Mouse (Mus musculus) heart, postnatal 14 days (tissue): ENCODE results near the gene Heatr5b. TPM values are rescaled to one million over a fixed set of nuclear protein-coding genes. Genes with fewer than 3 reads are reported as not detected.

Experiments used
- DNase-seq, 2 experiments: peaks; one replicate each; pipeline ENCODE4 v3.0.0; 2021 to 2022
- intact Hi-C: fragments of 180-260 bp; cut with DNase I; formaldehyde crosslinking; loops from one replicate; pipeline ENCODE4 v1.15.1; 2025
- total RNA-seq, 2 experiments: library from RNA; stranded (reverse); gene quantifications; 2 replicates each; pipeline ENCODE4 v1.2.3; 2021

The Heatr5b gene
- total RNA-seq, 2 experiments from 2014 or later, result 32.5 to 36.3 TPM

DNA sequence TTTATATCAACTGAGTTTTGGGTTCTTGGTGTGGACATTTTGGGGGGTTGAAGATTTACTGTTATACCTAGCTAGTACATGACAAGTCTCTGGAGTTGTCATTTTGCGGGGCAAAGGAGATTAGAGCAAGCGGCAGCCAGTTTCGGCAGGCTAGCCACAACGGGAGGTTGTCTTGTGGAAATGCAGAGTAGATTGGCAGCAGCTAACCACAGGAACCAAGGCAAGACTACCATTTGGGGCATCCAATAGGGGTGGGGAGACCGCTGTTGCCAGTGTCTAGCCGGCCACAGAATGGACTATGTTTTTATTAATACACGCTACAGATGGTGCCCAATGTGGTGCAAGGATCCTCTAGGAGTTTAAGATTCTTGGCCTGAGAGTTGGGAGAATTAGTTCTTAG is 126.7 kb downstream of the Heatr5b start:
- no peak for DNase-seq

DNA sequence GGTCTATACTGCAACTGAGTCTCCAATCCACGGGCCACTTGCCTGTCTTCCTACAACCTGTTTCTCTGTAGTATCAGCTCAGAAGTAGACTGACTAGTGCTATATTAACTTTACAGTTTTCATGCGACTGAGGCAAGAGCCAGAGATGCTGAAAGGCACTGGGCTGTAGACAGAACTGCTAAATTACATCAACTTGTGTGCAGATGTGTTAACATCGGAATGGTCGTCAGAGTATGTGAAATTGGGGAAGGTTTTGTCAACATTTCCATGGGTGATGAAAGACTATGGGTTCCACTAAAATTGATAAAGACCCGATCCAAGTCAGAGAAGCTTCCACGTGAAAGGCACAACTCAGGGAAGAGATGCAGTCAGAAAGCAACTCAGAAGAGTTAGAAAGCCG is 132.2 kb downstream of the Heatr5b start:
- no peak for DNase-seq
- intact Hi-C loops, result no loop called here

More for the DNA sequence above, 126.7 kb downstream of the Heatr5b start:
- intact Hi-C loops, result no loop called here

Other genes starting within 250 kb of the Heatr5b start
- 10 to 100 TPM; 30.1 to 32.2 TPM for gene Strn, start 98.2 kb downstream of the Heatr5b start, total RNA-seq
- gene Gpatch11, start 203 bp upstream of the Heatr5b start, total RNA-seq, result 10 to 100 TPM; 22.9 to 25.8 TPM
- 10 to 100 TPM in 1 of 2 experiments, 1 to 10 TPM in 1; 8.7 to 10.4 TPM for gene Eif2ak2, start 47.2 kb upstream of the Heatr5b start, total RNA-seq
- not detected for gene Sult6b1, start 71.6 kb upstream of the Heatr5b start, total RNA-seq
- gene Cebpzos, start 81.1 kb upstream of the Heatr5b start, total RNA-seq, result 10 to 100 TPM; 46.0 to 47.5 TPM
- 10 to 100 TPM; 18.0 TPM for gene Cebpz, start 101.7 kb upstream of the Heatr5b start, total RNA-seq
- gene Ndufaf7, start 101.8 kb upstream of the Heatr5b start, total RNA-seq, result 10 to 100 TPM; 48.4 to 49.2 TPM
- 10 to 100 TPM; 22.9 to 23.8 TPM for gene Prkd3, start 185.5 kb upstream of the Heatr5b start, total RNA-seq
- 1 to 10 TPM; 8.9 to 9.3 TPM for gene Qpct, start 216.5 kb upstream of the Heatr5b start, total RNA-seq